Mouse (Mus musculus) right cerebral cortex, postnatal 14 days (tissue): ENCODE data around the gene Rapgef3.

Experiments used
- DNase-seq: peaks from one replicate; pipeline ENCODE4 v3.0.0; 2022

Rapgef3 gene

GRCm38 (mm10) chr15:97793386-97794153, 25.8 kb upstream of the Rapgef3 start:
- no peak for DNase-seq

- DNase-seq, result no peak
These were observed 23.4 kb upstream of the Rapgef3 start for GRCm38 (mm10) chr15:97791126-97791700.

- peak; percentile 75 for DNase-seq
These were observed 22.2 kb upstream of the Rapgef3 start for GRCm38 (mm10) chr15:97789761-97790505.

GRCm38 (mm10) chr15:97788821-97789220, 21.0 kb upstream of the Rapgef3 start:
- no peak for DNase-seq

GRCm38 (mm10) chr15:97787799-97788667, 20.3 kb upstream of the Rapgef3 start:
- no peak for DNase-seq

GRCm38 (mm10) chr15:97787148-97787798, 19.5 kb upstream of the Rapgef3 start:
- DNase-seq, result no peak

GRCm38 (mm10) chr15:97786412-97787112, 18.8 kb upstream of the Rapgef3 start:
- no peak for DNase-seq

GRCm38 (mm10) chr15:97785731-97786411, 18.1 kb upstream of the Rapgef3 start:
- no peak for DNase-seq

GRCm38 (mm10) chr15:97784561-97785161, 16.9 kb upstream of the Rapgef3 start:
- DNase-seq, result peak; percentile 37

- DNase-seq, result peak; percentile 91
These were observed 16.4 kb upstream of the Rapgef3 start for GRCm38 (mm10) chr15:97784092-97784559.

GRCm38 (mm10) chr15:97782749-97783105, 15.0 kb upstream of the Rapgef3 start:
- DNase-seq, result peak; percentile 77

- no peak for DNase-seq
These were observed 14.4 kb upstream of the Rapgef3 start for GRCm38 (mm10) chr15:97781961-97782748.

- no peak for DNase-seq
These were observed 12.8 kb upstream of the Rapgef3 start for GRCm38 (mm10) chr15:97780611-97781031.

GRCm38 (mm10) chr15:97779576-97779975, 11.8 kb upstream of the Rapgef3 start:
- DNase-seq, result no peak

- no peak for DNase-seq
These were observed 10.7 kb upstream of the Rapgef3 start, which contains the start of gene Slc48a1 for GRCm38 (mm10) chr15:97778311-97779098. Slc48a1 (plus strand) TSS chr15:97778520.

- no peak for DNase-seq
These were observed 9.1 kb upstream of the Rapgef3 start for GRCm38 (mm10) chr15:97776919-97777318.

- DNase-seq, result peak; percentile 84
These were observed 8.7 kb upstream of the Rapgef3 start for GRCm38 (mm10) chr15:97776514-97776913.

GRCm38 (mm10) chr15:97773961-97774370, 6.2 kb upstream of the Rapgef3 start:
- DNase-seq, result no peak

GRCm38 (mm10) chr15:97773108-97773507, 5.3 kb upstream of the Rapgef3 start:
- DNase-seq, result no peak
